Mouse (Mus musculus) spleen, adult 2 months (tissue): ENCODE results near the gene Sirpa. TPM values are rescaled to one million over a fixed set of nuclear protein-coding genes. Genes with fewer than 3 reads are reported as not detected.

ENCODE experiments used
- DNase-seq, 2 experiments: peaks; one replicate each; pipeline versions ENCODE4 v3.0.0 to v3.0.0-alpha.2; 2012 to 2021; ENCODE audit warnings: low spot score in 2 of 2, low read depth in 1 of 2
- H3K27ac ChIP-seq: fragments of 200-500 bp; 2 replicates; pipeline ENCODE4 v1.5.1; 2012; ENCODE audit warnings: low read length, inconsistent platforms; ENCODE audit not compliant: insufficient read depth
- H3K27me3 ChIP-seq: fragments of 200-500 bp; 2 replicates; pipeline ENCODE4 v1.6.1; 2012; ENCODE audit warnings: mild to moderate bottlenecking, moderate library complexity, low read length, inconsistent platforms; ENCODE audit not compliant: control insufficient read depth, insufficient read depth
- H3K36me3 ChIP-seq: fragments of 200-500 bp; 2 replicates; pipeline ENCODE4 v1.6.1; 2012; ENCODE audit warnings: mild to moderate bottlenecking, low read length, inconsistent platforms; ENCODE audit not compliant: control insufficient read depth, insufficient read depth
- H3K4me1 ChIP-seq: fragments of 200-500 bp; 2 replicates; pipeline ENCODE4 v1.6.1; 2011; ENCODE audit warnings: inconsistent platforms; ENCODE audit not compliant: control insufficient read depth, insufficient read depth, insufficient read length
- H3K4me3 ChIP-seq: fragments of 200-500 bp; 2 replicates; pipeline ENCODE4 v1.5.1; 2011; ENCODE audit warnings: mild to moderate bottlenecking, inconsistent platforms; ENCODE audit not compliant: insufficient read depth, insufficient read length; ENCODE audit errors: extremely low read depth
- CTCF ChIP-seq: fragments of 200-500 bp; IDR thresholded peaks from 2 replicates; pipeline ENCODE4 v1.5.1; 2011; ENCODE audit warnings: mild to moderate bottlenecking, inconsistent platforms; ENCODE audit not compliant: insufficient read depth, insufficient read length, insufficient replicate concordance; ENCODE audit errors: extremely low read depth
- POLR2A ChIP-seq: fragments of 200-500 bp; IDR thresholded peaks from 2 replicates; pipeline ENCODE4 v1.6.1; 2011; ENCODE audit warnings: low read depth, low read length, inconsistent platforms
- WGBS: fragments of 180-500 bp; shearing (Covaris S2); methylation state at CpG from one replicate; pipeline ENCODE4 v1.1.7; 2018; 5-methylcytosine and 5-hydroxymethylcytosine counted together
- polyA plus RNA-seq: library from polyadenylated mRNA; depleted of rRNA; stranded (reverse); fragments of >200 nt; gene quantifications from 2 replicates; pipeline ENCODE4 v1.2.3, GENCODE M21; 2012

The Sirpa gene
- polyA plus RNA-seq, 1 experiment = 145 TPM

DNA sequence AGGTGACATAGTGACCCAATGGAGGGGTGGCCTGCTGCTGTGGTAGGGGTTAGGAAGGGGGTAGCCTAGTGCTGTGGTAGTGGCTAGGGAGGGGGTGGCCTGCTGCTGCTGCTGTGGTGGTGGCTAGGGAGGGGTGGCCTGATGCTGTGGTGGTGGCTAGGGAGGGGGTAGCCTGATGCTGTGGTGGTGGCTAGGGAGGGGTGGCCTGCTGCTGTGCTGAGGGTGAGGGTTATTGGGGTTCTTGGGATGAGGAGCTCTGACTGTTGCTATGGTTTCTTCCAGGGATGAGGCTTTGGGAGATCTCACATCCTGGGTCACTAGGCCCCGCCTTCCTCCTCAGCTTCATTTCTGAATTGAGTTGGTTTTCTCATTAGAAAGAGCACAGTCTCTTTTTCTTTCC lies 10.9 kb downstream of the Sirpa start:
- WGBS = 100% methylated on average over 1 of the region's 1 CpGs
- no peaks in the 10 kb centered on the region for H3K27me3 ChIP-seq
- H3K36me3 ChIP-seq = no peaks in the 10 kb centered on the region

DNA sequence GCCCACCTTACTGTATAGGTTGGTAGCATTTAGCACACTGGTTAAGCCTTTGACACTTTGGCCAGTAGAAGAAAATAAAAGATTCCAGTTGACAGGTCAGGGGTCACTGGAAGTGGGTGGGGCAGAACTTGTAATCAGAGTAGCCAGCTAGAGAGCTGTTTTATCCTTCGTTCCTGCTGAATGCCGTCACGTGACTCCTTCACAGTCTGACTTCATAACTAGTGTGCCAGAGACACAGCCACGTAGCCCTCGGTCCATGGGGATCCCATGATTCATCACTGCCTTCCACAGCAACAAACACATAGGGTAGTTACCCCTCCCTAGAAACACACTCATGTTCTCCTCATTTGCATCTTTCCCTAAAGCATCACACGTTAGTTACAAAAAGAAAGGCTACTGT lies 11.4 kb downstream of the Sirpa start:
- Histone ChIP-seq H3K27ac (no peak overlapping the region), H3K27me3 (no peaks in the 10 kb centered on the region), H3K36me3 (no peaks in the 10 kb centered on the region; the same call in 1 of the 2 replicates), H3K4me3 (no peak overlapping the region), H3K4me1 (no peaks in the 10 kb centered on the region)
- TF ChIP-seq CTCF (no peak), POLR2A (no peak)
- no peak for DNase-seq
- WGBS = 85% methylated on average over 6 of the region's 6 CpGs

More for the DNA sequence above, 10.9 kb downstream of the Sirpa start:
- Histone ChIP-seq H3K4me1 (no peaks in the 10 kb centered on the region), H3K27ac (no peak overlapping the region), H3K4me3 (no peak overlapping the region)
- no peak for DNase-seq
- TF ChIP-seq POLR2A (no peak), CTCF (no peak)

DNA sequence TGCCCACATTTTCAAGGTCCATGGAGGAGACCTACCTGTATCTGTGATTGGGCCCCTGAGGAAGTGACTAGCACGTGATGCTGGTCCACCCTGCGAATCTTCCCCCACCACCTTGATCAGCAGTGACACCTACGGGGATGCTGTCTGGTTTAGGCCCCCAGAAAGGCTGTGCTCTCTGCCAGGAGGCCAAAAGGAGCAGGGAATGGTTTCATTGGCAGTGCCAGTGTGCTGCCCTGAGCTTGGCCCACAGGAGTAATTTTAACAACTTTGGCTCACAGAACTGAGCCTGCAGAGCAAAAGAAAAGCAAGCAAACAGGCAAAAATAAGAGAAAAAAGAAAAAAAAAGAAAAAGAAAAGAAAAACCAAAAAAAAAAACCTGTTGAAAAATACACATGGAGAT lies 13.2 kb downstream of the Sirpa start:
- H3K4me3 ChIP-seq = no peak overlapping the region
- H3K27ac ChIP-seq = no peak overlapping the region
- WGBS = 86% methylated on average over 3 of the region's 3 CpGs
- H3K27me3 ChIP-seq = no peaks in the 10 kb centered on the region
- no peak for TF ChIP-seq POLR2A
- no peak for TF ChIP-seq CTCF
- H3K36me3 ChIP-seq = no peaks in the 10 kb centered on the region; the same call in 1 of the 2 replicates
- no peak for DNase-seq
- H3K4me1 ChIP-seq = no peaks in the 10 kb centered on the region

DNA sequence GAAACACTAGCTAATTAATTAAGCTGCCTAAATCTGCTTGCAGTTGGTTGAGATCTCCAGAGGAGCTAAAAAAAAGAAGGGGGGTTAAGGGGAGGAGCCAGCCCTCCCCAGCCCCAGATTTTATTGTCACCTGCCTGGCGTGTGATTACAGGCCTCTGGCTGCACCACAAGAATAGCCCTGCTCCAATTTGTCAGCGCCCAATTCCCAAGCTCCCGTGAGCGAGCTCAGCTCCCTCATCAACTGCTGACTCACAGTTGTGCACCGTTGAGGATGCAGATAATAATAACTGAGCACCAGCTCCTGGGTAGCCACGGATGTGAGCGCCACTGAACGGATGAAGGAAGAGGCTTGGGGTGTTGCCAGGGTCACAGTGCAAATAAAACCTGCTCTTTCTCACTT lies 13.6 kb downstream of the Sirpa start:
- TF ChIP-seq POLR2A (no peak), CTCF (no peak)
- no peaks in the 10 kb centered on the region; the same call in 1 of the 2 replicates for H3K36me3 ChIP-seq
- H3K4me3 ChIP-seq = no peak overlapping the region
- no peak for DNase-seq
- H3K27me3 ChIP-seq = no peaks in the 10 kb centered on the region
- 56% methylated on average over 8 of the region's 8 CpGs for WGBS
- no peaks in the 10 kb centered on the region for H3K4me1 ChIP-seq
- H3K27ac ChIP-seq = no peak overlapping the region

DNA sequence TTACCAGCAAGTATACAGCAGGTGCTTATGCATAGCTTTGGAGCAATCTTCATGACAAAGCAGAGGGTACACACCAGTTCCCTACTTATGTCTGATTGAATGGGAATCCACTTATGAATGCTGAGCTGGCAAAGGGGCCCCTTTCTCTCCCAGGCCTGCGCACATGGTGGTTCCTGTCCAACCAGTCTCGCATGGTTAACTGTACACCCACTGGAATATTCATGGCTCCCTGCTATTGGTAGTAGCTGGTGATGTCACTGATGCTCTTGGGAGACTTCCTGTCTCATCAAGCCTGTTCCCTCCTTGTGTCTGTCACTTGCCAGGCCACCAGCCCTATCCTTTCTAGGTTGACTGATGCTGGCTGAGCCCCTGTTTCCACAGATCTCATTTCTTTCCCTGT lies 14.3 kb downstream of the Sirpa start:
- 85% methylated on average over 2 of the region's 2 CpGs for WGBS
- H3K27me3 ChIP-seq = no peaks in the 10 kb centered on the region
- no peak for DNase-seq
- no peaks in the 10 kb centered on the region for H3K4me1 ChIP-seq
- no peak overlapping the region for H3K27ac ChIP-seq
- H3K36me3 ChIP-seq = no peaks in the 10 kb centered on the region; the same call in 1 of the 2 replicates
- no peak overlapping the region for H3K4me3 ChIP-seq
- TF ChIP-seq POLR2A (no peak), CTCF (no peak)

DNA sequence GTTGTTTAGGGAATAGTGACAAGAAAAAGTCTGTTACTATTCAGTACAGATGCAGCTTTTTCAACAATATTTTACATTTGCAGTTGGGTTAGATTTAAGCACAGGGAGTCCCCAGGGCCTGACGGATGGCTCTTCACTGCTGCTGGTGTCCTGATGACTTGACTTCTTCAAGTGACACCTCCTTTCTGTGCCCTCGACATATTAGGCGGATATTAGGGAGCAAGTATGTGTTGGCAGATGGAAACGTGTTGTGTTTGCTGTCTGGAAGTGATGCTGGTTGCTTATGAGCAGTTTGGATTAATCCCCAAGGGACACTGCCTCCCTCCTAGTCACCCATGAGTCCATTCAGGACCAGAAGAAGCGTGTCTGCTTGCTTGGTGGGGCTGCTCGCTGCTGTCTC lies 21.3 kb downstream of the Sirpa start:
- 88% methylated on average over 6 of the region's 6 CpGs for WGBS
- no peak for TF ChIP-seq CTCF
- TF ChIP-seq POLR2A = no peak
- Histone ChIP-seq H3K4me1 (no peaks in the 10 kb centered on the region), H3K27me3 (no peaks in the 10 kb centered on the region), H3K27ac (no peak overlapping the region), H3K4me3 (no peak overlapping the region), H3K36me3 (no peaks in the 10 kb centered on the region)
- no peak for DNase-seq

DNA sequence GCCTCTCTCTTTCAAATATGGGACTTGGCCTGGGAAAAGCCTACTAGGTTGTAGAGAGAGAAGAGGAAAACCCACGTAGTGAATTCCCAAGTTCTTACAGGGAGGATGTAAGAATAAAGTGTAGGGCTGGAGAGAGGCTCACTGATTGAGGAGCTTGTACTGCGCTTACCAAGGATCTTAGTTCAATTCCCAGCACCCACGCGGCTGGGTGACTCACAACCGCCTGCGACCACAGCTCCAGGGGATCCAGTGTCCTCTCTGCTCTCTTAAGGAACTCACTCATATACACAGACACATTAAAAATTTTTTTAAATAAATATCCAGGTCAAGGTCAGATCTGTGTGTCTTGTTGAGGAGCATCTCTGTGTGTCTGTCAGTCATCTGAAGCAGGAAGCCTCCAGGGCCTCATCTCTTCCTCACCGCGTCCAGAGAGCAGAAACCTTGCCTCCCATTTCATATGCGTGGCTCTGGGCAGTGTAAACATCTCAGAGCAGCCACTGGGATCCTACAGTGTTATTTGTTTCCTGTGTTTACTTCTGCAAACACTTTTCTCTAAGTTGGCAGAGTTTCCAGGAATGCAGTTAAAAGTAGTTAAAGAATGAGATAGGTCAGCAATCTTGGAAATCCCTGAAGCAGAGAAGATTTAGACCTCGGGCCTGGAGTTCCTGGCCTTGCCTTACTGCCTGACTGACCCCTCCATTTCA lies 22.0 kb downstream of the Sirpa start:
- H3K27me3 ChIP-seq = no peaks in the 10 kb centered on the region
- WGBS = 90% methylated on average over 10 of the region's 10 CpGs
- H3K27ac ChIP-seq = no peak overlapping the region
- H3K4me1 ChIP-seq = no peaks in the 10 kb centered on the region
- H3K4me3 ChIP-seq = no peak overlapping the region
- H3K36me3 ChIP-seq = no peaks in the 10 kb centered on the region
- no peak for DNase-seq
- TF ChIP-seq CTCF = no peak
- TF ChIP-seq POLR2A = no peak
